Mouse (Mus musculus): ENCODE results near the gene Gps1. TPM values are rescaled to one million over a fixed set of nuclear protein-coding genes. Genes with fewer than 3 reads are reported as not detected.
A peak's percentile ranks its signal among the peaks of the same experiment; 100 is the strongest.
"Not testable (repeated sequence)": the region's sequence is repeated elsewhere in the genome, so short reads cannot be mapped to it uniquely, and the experiment has no call there.

The Gps1 gene
- polyA plus RNA-seq, 1 experiment from 2014 or later, result 70.9 TPM

- WGBS, result 79% methylated on average over 4 of the region's 4 CpGs
- no peak for TF ChIP-seq CTCF (IDR thresholded peaks at IDR 0.05; ENCODE audit: low read depth)
- Histone ChIP-seq H3K4me3 (ENCODE audit: low read depth, low read length) (no peak overlapping the region), H3K4me1 (replicated peaks; ENCODE audit: control insufficient read depth, insufficient read depth, low read length) (no peaks in the 10 kb centered on the region), H3K9ac (ENCODE audit: low read depth, low read length) (no peak overlapping the region), H3K36me3 (ENCODE audit: control insufficient read depth, insufficient read depth) (no peaks in the 10 kb centered on the region), H3K27me3 (replicated peaks; ENCODE audit: control insufficient read depth, insufficient read depth, low read length) (no peaks in the 10 kb centered on the region), H3K9me3 (ENCODE audit: control insufficient read depth) (no peaks in the 10 kb centered on the region), H3K27ac (ENCODE audit: low read depth, low read length) (no peak overlapping the region), H3K4me2 (replicated peaks; ENCODE audit: low read depth) (no peak overlapping the region)
- no peak for ATAC-seq
Observed at GRCm38 (mm10) chr11:120828416-120828815, 44.3 kb downstream of the Gps1 start.

- Histone ChIP-seq H3K27me3 (replicated peaks; ENCODE audit: control insufficient read depth, insufficient read depth, low read length) (no peaks in the 10 kb centered on the region), H3K36me3 (ENCODE audit: control insufficient read depth, insufficient read depth) (no peaks in the 10 kb centered on the region), H3K9ac (ENCODE audit: low read depth, low read length) (no peak overlapping the region), H3K27ac (ENCODE audit: low read depth, low read length) (no peak overlapping the region), H3K4me1 (replicated peaks; ENCODE audit: control insufficient read depth, insufficient read depth, low read length) (0 out of 2 replicates have a peak, but pooled peaks cover 2% of the 10 kb centered on the region), H3K4me3 (ENCODE audit: low read depth, low read length) (no peak overlapping the region), H3K9me3 (ENCODE audit: control insufficient read depth) (no peaks in the 10 kb centered on the region), H3K4me2 (replicated peaks; ENCODE audit: low read depth) (no peak overlapping the region)
- no peak for TF ChIP-seq CTCF (IDR thresholded peaks at IDR 0.05; ENCODE audit: low read depth)
- ATAC-seq, result no peak
- 79% methylated on average over 10 of the region's 10 CpGs for WGBS
Observed at GRCm38 (mm10) chr11:120829757-120830532, 45.9 kb downstream of the Gps1 start.

- H3K27me3 ChIP-seq (replicated peaks; ENCODE audit: control insufficient read depth, insufficient read depth, low read length), result no peaks in the 10 kb centered on the region
- TF ChIP-seq CTCF (IDR thresholded peaks at IDR 0.05; ENCODE audit: low read depth), result no peak
- H3K9ac ChIP-seq (ENCODE audit: low read depth, low read length), result no peak overlapping the region
- H3K4me1 ChIP-seq (replicated peaks; ENCODE audit: control insufficient read depth, insufficient read depth, low read length), result 0 out of 2 replicates have a peak, but pooled peaks cover 2% of the 10 kb centered on the region
- no peak overlapping the region for H3K4me3 ChIP-seq (ENCODE audit: low read depth, low read length)
- H3K36me3 ChIP-seq (ENCODE audit: control insufficient read depth, insufficient read depth), result no peaks in the 10 kb centered on the region
- ATAC-seq, result no peak
- 82% methylated on average over 12 of the region's 12 CpGs for WGBS
- H3K9me3 ChIP-seq (ENCODE audit: control insufficient read depth), result no peaks in the 10 kb centered on the region
- H3K27ac ChIP-seq (ENCODE audit: low read depth, low read length), result no peak overlapping the region
- H3K4me2 ChIP-seq (replicated peaks; ENCODE audit: low read depth), result no peak overlapping the region
Observed at GRCm38 (mm10) chr11:120830686-120831085, 46.6 kb downstream of the Gps1 start.

GRCm38 (mm10) chr11:120831659-120832440 lies 47.8 kb downstream of the Gps1 start:
- H3K27me3 ChIP-seq (replicated peaks; ENCODE audit: control insufficient read depth, insufficient read depth, low read length), result no peaks in the 10 kb centered on the region
- H3K4me3 ChIP-seq (ENCODE audit: low read depth, low read length), result no peak overlapping the region
- no peak for ATAC-seq
- no peak for TF ChIP-seq CTCF (IDR thresholded peaks at IDR 0.05; ENCODE audit: low read depth)
- WGBS, result 80% methylated on average over 3 of the region's 3 CpGs
- no peak overlapping the region for H3K4me2 ChIP-seq (replicated peaks; ENCODE audit: low read depth)
- no peak overlapping the region for H3K9ac ChIP-seq (ENCODE audit: low read depth, low read length)
- H3K36me3 ChIP-seq (ENCODE audit: control insufficient read depth, insufficient read depth), result no peaks in the 10 kb centered on the region
- H3K9me3 ChIP-seq (ENCODE audit: control insufficient read depth), result no peaks in the 10 kb centered on the region
- no peak overlapping the region for H3K27ac ChIP-seq (ENCODE audit: low read depth, low read length)
- H3K4me1 ChIP-seq (replicated peaks; ENCODE audit: control insufficient read depth, insufficient read depth, low read length), result 0 out of 2 replicates have a peak, but pooled peaks cover 2% of the 10 kb centered on the region

- not testable (repeated sequence) for H3K27me3 ChIP-seq (replicated peaks; ENCODE audit: control insufficient read depth, insufficient read depth, low read length); ATAC-seq; H3K9ac ChIP-seq (ENCODE audit: low read depth, low read length); H3K36me3 ChIP-seq (ENCODE audit: control insufficient read depth, insufficient read depth); H3K9me3 ChIP-seq (ENCODE audit: control insufficient read depth); H3K4me3 ChIP-seq (ENCODE audit: low read depth, low read length); H3K4me1 ChIP-seq (replicated peaks; ENCODE audit: control insufficient read depth, insufficient read depth, low read length); H3K4me2 ChIP-seq (replicated peaks; ENCODE audit: low read depth)
- WGBS, result 78% methylated on average over 5 of the region's 5 CpGs
- peak overlapping the region; percentile 29; the same call in 1 of the 2 replicates for H3K27ac ChIP-seq (ENCODE audit: low read depth, low read length)
Observed at GRCm38 (mm10) chr11:120832962-120833361, 48.9 kb downstream of the Gps1 start.

GRCm38 (mm10) chr11:120833555-120834280 lies 49.6 kb downstream of the Gps1 start:
- Histone ChIP-seq H3K27me3 (replicated peaks; ENCODE audit: control insufficient read depth, insufficient read depth, low read length) (no peaks in the 10 kb centered on the region), H3K4me2 (replicated peaks; ENCODE audit: low read depth) (no peak overlapping the region), H3K9ac (ENCODE audit: low read depth, low read length) (no peak overlapping the region), H3K4me1 (replicated peaks; ENCODE audit: control insufficient read depth, insufficient read depth, low read length) (0 out of 2 replicates have a peak, but pooled peaks cover 2% of the 10 kb centered on the region), H3K9me3 (ENCODE audit: control insufficient read depth) (no peaks in the 10 kb centered on the region), H3K36me3 (ENCODE audit: control insufficient read depth, insufficient read depth) (no peaks in the 10 kb centered on the region), H3K4me3 (ENCODE audit: low read depth, low read length) (no peak overlapping the region), H3K27ac (ENCODE audit: low read depth, low read length) (peak overlapping the region; percentile 29)
- ATAC-seq, result peak; percentile 73
- WGBS, result 24% methylated on average over 8 of the region's 8 CpGs
- TF ChIP-seq CTCF (IDR thresholded peaks at IDR 0.05; ENCODE audit: low read depth), result peak; percentile 33; the same call in 1 of the 2 replicates

Other genes with a start within 250 kb of the Gps1 start
- gene Mcrip1, start 234.5 kb upstream of the Gps1 start, polyA plus RNA-seq (2015; fragmentation: Nextera tagmentation; extraction: Ambion mirVana), result 68.7 and 73.4 TPM in 2 replicates
- 1.4 and 1.6 TPM in 2 replicates for gene Ppp1r27, start 233.1 kb upstream of the Gps1 start, polyA plus RNA-seq (2015; fragmentation: Nextera tagmentation; extraction: Ambion mirVana)
- 2,516 and 2,539 TPM in 2 replicates for gene P4hb, start 211.0 kb upstream of the Gps1 start, polyA plus RNA-seq (2015; fragmentation: Nextera tagmentation; extraction: Ambion mirVana)
- 474 and 493 TPM in 2 replicates for gene Arhgdia, start 202.6 kb upstream of the Gps1 start, polyA plus RNA-seq (2015; fragmentation: Nextera tagmentation; extraction: Ambion mirVana)
- 209 and 226 TPM in 2 replicates for gene Alyref, start 185.9 kb upstream of the Gps1 start, polyA plus RNA-seq (2015; fragmentation: Nextera tagmentation; extraction: Ambion mirVana)
- gene Anapc11, start 185.9 kb upstream of the Gps1 start, polyA plus RNA-seq (2015; fragmentation: Nextera tagmentation; extraction: Ambion mirVana), result 107 and 108 TPM in 2 replicates
- gene Npb, start 175.8 kb upstream of the Gps1 start, polyA plus RNA-seq (2015; fragmentation: Nextera tagmentation; extraction: Ambion mirVana), result 3.4 and 3.5 TPM in 2 replicates
- gene Pcyt2, start 166.3 kb upstream of the Gps1 start, polyA plus RNA-seq (2015; fragmentation: Nextera tagmentation; extraction: Ambion mirVana), result 320 and 378 TPM in 2 replicates
- gene Sirt7, start 159.0 kb upstream of the Gps1 start, polyA plus RNA-seq (2015; fragmentation: Nextera tagmentation; extraction: Ambion mirVana), result 73.1 and 77.7 TPM in 2 replicates
- 40.2 and 49.1 TPM in 2 replicates for gene Mafg, start 150.7 kb upstream of the Gps1 start, polyA plus RNA-seq (2015; fragmentation: Nextera tagmentation; extraction: Ambion mirVana)
- 5.3 and 6.5 TPM in 2 replicates for gene Pycr1, start 140.5 kb upstream of the Gps1 start, polyA plus RNA-seq (2015; fragmentation: Nextera tagmentation; extraction: Ambion mirVana)
- gene Myadml2, start 136.1 kb upstream of the Gps1 start, polyA plus RNA-seq (2015; fragmentation: Nextera tagmentation; extraction: Ambion mirVana), result not detected in 2 replicates
- 0.39 and 0.68 TPM in 2 replicates for gene Notum, start 123.1 kb upstream of the Gps1 start, polyA plus RNA-seq (2015; fragmentation: Nextera tagmentation; extraction: Ambion mirVana)
- gene Aspscr1, start 111.3 kb upstream of the Gps1 start, polyA plus RNA-seq (2015; fragmentation: Nextera tagmentation; extraction: Ambion mirVana), result 105 and 106 TPM in 2 replicates
- gene Cenpx, start 70.5 kb upstream of the Gps1 start, polyA plus RNA-seq (2015; fragmentation: Nextera tagmentation; extraction: Ambion mirVana), result 127 and 131 TPM in 2 replicates
- 13.5 and 14.5 TPM in 2 replicates for gene Lrrc45, start 70.3 kb upstream of the Gps1 start, polyA plus RNA-seq (2015; fragmentation: Nextera tagmentation; extraction: Ambion mirVana)
- gene Rac3, start 62.8 kb upstream of the Gps1 start, polyA plus RNA-seq (2015; fragmentation: Nextera tagmentation; extraction: Ambion mirVana), result 9.0 TPM in 2 replicates
- 81.1 and 88.6 TPM in 2 replicates for gene Dcxr, start 57.0 kb upstream of the Gps1 start, polyA plus RNA-seq (2015; fragmentation: Nextera tagmentation; extraction: Ambion mirVana)
- 1.2 and 1.6 TPM in 2 replicates for gene Cbr2, start 52.2 kb upstream of the Gps1 start, polyA plus RNA-seq (2015; fragmentation: Nextera tagmentation; extraction: Ambion mirVana)
- gene Hmga1b, start 21.5 kb upstream of the Gps1 start, polyA plus RNA-seq (2015; fragmentation: Nextera tagmentation; extraction: Ambion mirVana), result 10.8 and 12.2 TPM in 2 replicates
- gene Rfng, start 65 bp upstream of the Gps1 start, polyA plus RNA-seq (2015; fragmentation: Nextera tagmentation; extraction: Ambion mirVana), result 22.8 and 23.7 TPM in 2 replicates
- gene Dus1l, start 12.1 kb downstream of the Gps1 start, polyA plus RNA-seq (2015; fragmentation: Nextera tagmentation; extraction: Ambion mirVana), result 45.5 and 48.5 TPM in 2 replicates
- 10.1 and 11.3 TPM in 2 replicates for gene Fasn, start 40.3 kb downstream of the Gps1 start, polyA plus RNA-seq (2015; fragmentation: Nextera tagmentation; extraction: Ambion mirVana)
- gene Ccdc57, start 148.6 kb downstream of the Gps1 start, polyA plus RNA-seq (2015; fragmentation: Nextera tagmentation; extraction: Ambion mirVana), result 1.1 and 1.3 TPM in 2 replicates
- 7.2 and 8.0 TPM in 2 replicates for gene Slc16a3, start 164.2 kb downstream of the Gps1 start, polyA plus RNA-seq (2015; fragmentation: Nextera tagmentation; extraction: Ambion mirVana)
- gene Csnk1d, start 207.1 kb downstream of the Gps1 start, polyA plus RNA-seq (2015; fragmentation: Nextera tagmentation; extraction: Ambion mirVana), result 62.0 and 65.6 TPM in 2 replicates